Mouse (Mus musculus) ovary, postnatal 36 days (tissue): ENCODE results near the gene Tnfrsf13c.

ENCODE experiments used
- DNase-seq: peaks from one replicate; pipeline ENCODE4 v3.0.0; 2022; ENCODE audit warnings: low spot score, mixed read lengths

Gene Tnfrsf13c

DNA sequence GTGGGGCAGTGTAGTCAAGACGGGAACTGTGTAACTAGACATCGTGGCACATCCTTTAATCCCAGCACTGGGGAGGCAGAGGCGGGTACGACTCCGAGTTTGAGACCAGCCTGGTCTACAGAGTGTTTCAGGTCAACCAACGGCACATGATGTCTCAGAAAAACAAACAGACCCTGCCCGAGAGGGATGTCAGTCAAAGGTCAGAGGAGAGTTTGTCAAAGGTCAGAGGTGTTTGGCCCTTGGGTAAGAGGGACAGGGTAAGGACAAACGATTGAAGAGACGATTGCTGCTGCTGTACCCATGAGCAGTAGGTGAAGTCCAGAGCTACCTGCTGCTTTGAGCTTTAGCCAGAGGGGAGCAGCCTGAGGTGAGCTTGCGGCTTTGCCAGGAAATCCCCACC, 40.6 kb downstream of the Tnfrsf13c start:
- DNase-seq: no peak

DNA sequence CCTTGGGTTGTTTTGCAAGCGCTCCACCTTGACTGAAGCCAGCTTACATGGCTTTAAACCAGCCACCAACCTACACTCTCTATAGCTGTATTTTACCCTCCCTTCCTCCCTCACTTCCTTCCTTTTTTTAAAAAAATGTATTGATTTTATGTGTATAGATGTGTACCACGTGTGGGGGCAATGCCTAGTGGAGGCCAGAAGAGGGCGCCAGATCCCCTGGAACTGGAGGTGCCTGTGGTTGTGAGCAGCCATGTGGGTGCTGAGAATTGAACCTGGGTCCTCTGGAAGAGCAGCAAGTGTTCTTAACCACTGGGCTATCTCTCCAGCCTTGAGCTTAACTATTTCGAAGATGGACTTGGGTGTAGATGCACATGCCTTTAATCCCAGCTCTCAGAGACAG, 41.9 kb downstream of the Tnfrsf13c start:
- DNase-seq: no peak

DNA sequence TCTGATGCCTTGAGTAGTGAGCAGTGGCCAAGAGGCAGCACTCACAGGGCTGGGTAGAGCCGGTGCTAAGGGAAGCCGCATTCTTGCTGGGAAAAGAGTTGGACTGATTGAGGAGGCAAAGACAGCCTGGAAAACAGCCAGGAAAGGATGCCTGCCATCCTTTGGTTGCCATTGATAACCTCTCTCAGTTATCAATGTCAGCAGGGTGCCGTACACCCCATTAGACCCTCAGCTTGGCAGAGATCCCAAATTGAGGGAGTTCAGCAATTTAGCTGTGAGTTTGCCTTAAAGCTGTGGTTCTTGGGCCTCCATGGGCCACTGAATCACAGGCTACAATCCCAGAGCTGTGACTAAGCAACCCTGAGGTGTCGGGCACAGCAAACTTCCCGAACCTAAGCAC, 43.0 kb downstream of the Tnfrsf13c start:
- DNase-seq: no peak

DNA sequence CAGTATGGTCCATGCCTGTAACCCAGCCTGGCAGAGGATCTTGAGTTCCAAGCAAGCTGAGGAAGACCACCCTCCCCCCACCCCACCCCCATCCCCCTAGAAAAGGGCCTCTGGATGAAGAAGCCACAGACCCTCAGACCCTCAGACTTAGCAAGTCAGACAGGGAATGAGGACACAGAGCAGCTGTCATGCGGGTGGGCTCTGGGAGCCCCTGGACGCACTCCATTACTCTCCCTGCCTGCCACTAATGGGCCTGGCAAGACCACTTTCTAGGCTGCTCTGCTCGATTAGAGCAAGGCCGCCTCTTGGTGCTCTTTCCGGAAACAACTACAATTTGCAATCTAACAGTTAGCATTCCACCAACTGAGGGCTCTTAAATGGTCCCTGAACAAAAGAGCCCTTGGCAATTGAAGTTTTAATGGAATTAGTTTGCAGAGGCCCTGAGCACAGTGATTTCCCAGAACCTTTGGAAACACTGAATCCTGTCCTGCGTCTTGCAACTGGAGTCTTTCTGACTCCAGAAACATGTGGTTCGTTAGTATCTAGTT, 46.4 kb downstream of the Tnfrsf13c start:
- no peak for DNase-seq

DNA sequence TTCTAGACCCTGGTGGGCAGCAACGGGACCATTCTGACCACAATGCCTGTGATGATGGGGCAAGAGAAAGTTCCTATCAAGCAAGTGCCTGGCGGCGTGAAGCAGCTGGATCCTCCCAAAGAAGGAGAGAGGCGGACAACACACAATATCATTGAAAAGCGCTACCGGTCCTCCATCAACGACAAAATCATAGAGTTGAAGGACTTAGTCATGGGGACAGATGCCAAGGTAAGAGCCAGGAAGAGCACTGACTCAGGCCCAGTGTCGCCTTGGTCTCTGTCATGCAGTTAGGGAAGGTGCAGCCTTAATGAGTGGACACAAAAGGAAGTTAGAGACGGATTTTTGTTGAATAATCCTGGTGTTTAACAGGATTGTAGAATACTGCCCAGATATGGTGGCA, 49.1 kb downstream of the Tnfrsf13c start:
- no peak for DNase-seq

DNA sequence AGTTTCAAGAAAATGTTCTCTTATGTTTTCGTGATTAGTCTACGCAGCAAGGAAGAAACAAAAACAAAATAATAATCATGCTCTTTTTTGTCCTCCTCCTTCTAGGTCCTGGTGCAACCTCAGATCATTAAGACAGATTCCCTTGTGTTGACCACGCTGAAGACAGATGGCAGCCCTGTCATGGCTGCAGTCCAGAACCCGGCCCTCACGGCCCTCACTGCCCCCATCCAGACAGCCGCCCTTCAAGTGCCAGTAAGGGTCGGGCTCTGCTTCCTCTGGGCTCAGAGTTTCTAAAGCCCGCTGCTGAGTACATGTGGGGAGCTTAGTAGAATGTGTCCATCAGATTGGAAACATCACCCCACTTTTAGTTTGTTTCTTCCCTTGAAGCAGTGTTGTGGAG, 51.5 kb downstream of the Tnfrsf13c start:
- DNase-seq: no peak
